Mouse (Mus musculus): ENCODE results near the gene Tmem59. TPM values are rescaled to one million over a fixed set of nuclear protein-coding genes. Genes with fewer than 3 reads are reported as not detected.
A peak's percentile ranks its signal among the peaks of the same experiment; 100 is the strongest.

Tmem59 gene
- total and polyA plus RNA-seq, 2 experiments, result 287 to 393 TPM

DNA sequence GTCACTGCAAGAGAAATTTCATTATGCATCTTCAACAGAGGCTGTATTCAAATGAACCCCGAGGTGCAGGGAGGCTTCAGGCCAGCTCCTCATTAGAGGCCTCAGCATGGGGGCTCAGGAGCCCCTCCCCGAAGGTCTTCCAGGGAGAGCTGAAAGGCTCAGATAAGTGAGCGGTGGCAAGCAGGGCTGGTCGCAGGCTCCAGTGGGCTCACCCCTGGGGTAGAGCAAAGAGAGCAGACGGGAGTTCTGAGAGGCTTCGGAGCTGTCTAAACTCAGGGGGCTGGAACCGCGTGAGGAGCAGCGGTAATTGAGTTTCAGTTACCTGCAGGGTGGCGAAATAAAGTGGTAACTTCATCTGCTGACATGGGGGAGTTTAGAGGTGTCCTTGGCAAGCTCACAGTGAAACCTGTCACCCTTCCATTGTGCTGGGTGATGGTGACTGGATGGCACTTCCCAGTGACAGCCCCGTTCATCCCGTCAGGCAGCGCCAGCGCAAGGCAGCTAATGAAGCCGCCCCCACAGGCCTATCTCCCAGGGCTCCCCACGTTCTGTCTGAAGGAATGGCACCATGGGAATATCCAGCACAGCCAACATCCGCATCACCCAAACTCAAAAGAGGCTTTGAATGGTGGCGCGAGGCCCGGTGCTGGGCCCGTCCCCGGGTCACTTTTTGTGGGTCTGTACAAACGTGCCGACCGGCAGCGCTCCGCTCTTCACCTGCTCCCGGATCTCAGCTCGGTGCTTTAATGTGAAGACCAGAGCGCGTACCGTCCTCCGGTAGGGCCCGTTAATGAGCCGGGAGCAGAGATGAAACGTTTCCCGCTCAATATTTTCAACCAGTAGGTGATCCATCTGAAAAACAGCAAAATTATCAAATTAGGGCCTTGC lies 39.0 kb upstream of the Tmem59 start:
- no peak for TF ChIP-seq POLR2A (IDR thresholded peaks at IDR 0.05; ENCODE audit: extremely low read depth, insufficient read depth, low read length)
- no peak for TF ChIP-seq CTCF (IDR thresholded peaks at IDR 0.05; ENCODE audit: low read depth, low read length)
- Histone ChIP-seq H3K79me2 (ENCODE audit: control insufficient read depth, insufficient read depth, low read length) (no peaks in the 10 kb centered on the region), H3K4me3 (ENCODE audit: insufficient read depth, low read depth, low read length) (no peak overlapping the region), H3K27ac (replicated peaks; ENCODE audit: insufficient read depth, low read depth, low read length) (no peak overlapping the region), H3K4me1 (ENCODE audit: control insufficient read depth, insufficient read depth, low read length) (no peaks in the 10 kb centered on the region), H3K27me3 (ENCODE audit: control insufficient read depth, insufficient read depth, low read length) (no peaks in the 10 kb centered on the region), H3K36me3 (ENCODE audit: control insufficient read depth, insufficient read depth, low read length) (0 out of 2 replicates have a peak, but pooled peaks cover 2% of the 10 kb centered on the region), H3K9ac (ENCODE audit: low read depth, low read length) (no peak overlapping the region)
- WGBS, result 91% methylated on average over 37 of the region's 37 CpGs
- DNase-seq (ENCODE audit: extremely low read depth, low read depth, low spot score), result no peak

DNA sequence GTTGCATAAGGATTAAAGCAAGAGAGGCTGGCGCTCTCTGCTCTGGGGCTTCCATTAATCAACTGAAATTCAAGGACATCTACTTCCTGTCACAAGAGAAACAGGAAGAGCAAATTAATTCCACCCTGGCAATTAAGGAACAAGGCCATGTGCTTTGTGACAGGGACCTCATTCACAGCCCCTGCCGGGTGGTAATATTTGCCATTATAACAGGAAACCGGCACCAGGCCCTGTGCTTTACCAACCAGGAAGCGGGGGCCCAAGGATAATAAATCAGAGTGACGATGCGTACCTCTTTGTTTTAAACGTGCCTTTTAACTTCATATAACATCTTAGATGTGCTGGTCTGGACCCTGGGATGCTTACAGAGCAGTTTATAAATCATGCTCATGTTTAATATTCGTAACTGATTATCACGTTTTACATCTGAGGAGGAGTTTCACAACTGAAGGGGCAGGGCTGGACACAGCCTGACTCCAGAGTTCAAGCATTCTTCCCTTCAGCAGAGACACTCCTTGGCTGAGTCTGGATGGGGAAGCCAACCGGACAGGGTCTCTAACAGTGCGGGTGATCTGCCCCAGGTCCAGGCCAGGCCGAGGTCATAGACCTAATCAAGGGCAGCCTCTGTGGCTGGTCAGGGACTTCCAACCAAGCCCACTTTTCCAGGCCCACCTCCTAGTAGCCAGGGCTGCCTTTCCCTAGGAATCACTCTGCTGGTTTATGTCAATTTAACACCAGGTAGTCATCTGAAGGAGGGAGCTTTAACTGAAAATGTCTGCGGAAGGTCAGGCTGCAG lies 38.2 kb upstream of the Tmem59 start:
- no peak overlapping the region for H3K27ac ChIP-seq (replicated peaks; ENCODE audit: insufficient read depth, low read depth, low read length)
- no peak overlapping the region for H3K4me3 ChIP-seq (ENCODE audit: insufficient read depth, low read depth, low read length)
- no peak overlapping the region for H3K9ac ChIP-seq (ENCODE audit: low read depth, low read length)
- H3K79me2 ChIP-seq (ENCODE audit: control insufficient read depth, insufficient read depth, low read length), result no peaks in the 10 kb centered on the region
- 0 out of 2 replicates have a peak, but pooled peaks cover 2% of the 10 kb centered on the region for H3K36me3 ChIP-seq (ENCODE audit: control insufficient read depth, insufficient read depth, low read length)
- DNase-seq (ENCODE audit: extremely low read depth, low read depth, low spot score), result no peak
- WGBS, result 76% methylated on average over 13 of the region's 13 CpGs
- no peak for TF ChIP-seq CTCF (IDR thresholded peaks at IDR 0.05; ENCODE audit: low read depth, low read length)
- TF ChIP-seq POLR2A (IDR thresholded peaks at IDR 0.05; ENCODE audit: extremely low read depth, insufficient read depth, low read length), result no peak
- no peaks in the 10 kb centered on the region for H3K4me1 ChIP-seq (ENCODE audit: control insufficient read depth, insufficient read depth, low read length)
- no peaks in the 10 kb centered on the region for H3K27me3 ChIP-seq (ENCODE audit: control insufficient read depth, insufficient read depth, low read length)

DNA sequence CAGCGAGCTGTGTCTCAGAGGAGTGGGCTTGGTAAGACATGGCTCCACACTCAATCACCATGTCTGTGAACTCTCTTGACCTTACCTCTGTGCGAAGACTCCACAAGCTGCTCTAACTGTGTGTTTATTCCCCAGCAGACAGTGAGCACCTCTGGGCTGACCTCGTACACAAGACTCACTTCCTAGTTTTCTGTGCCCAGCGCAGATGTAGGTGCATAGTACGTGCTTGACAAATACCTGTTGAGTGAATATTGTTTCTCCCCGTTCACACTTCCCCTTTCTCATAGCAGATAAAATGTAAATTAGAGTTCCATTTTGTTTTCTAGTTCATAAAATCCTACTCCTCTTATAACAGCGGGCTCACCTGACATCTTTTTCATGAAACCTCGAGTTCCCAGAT lies 34.7 kb upstream of the Tmem59 start:
- TF ChIP-seq CTCF (IDR thresholded peaks at IDR 0.05; ENCODE audit: low read depth, low read length), result no peak
- TF ChIP-seq POLR2A (IDR thresholded peaks at IDR 0.05; ENCODE audit: extremely low read depth, insufficient read depth, low read length), result no peak
- 92% methylated on average over 8 of the region's 8 CpGs for WGBS
- no peak overlapping the region for H3K9ac ChIP-seq (ENCODE audit: low read depth, low read length)
- DNase-seq (ENCODE audit: extremely low read depth, low read depth, low spot score), result no peak
- no peaks in the 10 kb centered on the region for H3K27me3 ChIP-seq (ENCODE audit: control insufficient read depth, insufficient read depth, low read length)
- H3K4me1 ChIP-seq (ENCODE audit: control insufficient read depth, insufficient read depth, low read length), result no peaks in the 10 kb centered on the region
- H3K36me3 ChIP-seq (ENCODE audit: control insufficient read depth, insufficient read depth, low read length), result peaks cover 10% of the 10 kb centered on the region; the same call in 1 of the 2 replicates
- no peak overlapping the region for H3K27ac ChIP-seq (replicated peaks; ENCODE audit: insufficient read depth, low read depth, low read length)
- H3K79me2 ChIP-seq (ENCODE audit: control insufficient read depth, insufficient read depth, low read length), result no peaks in the 10 kb centered on the region
- no peak overlapping the region for H3K4me3 ChIP-seq (ENCODE audit: insufficient read depth, low read depth, low read length)

DNA sequence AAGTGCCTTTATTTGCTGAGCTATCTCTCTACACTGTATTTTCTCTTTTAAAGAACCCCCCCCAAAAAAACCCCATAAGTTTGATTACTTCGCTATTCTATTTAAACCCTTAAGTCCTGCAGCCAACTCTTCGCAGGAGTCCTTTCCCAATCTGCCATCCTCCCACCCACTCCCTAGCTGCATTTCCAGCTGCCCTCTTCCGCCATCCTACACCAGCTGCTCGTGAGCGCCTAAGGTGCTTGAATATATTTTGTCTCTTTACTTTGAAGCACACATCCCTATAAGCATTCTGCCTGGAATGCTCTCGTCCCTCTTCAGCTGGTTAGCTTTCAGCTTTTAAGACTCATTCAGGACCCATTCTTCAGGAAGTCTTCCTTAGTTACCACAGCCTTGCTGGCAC lies 27.2 kb upstream of the Tmem59 start:
- Histone ChIP-seq H3K36me3 (ENCODE audit: control insufficient read depth, insufficient read depth, low read length) (peaks cover 8% of the 10 kb centered on the region; the same call in 1 of the 2 replicates), H3K79me2 (ENCODE audit: control insufficient read depth, insufficient read depth, low read length) (peaks cover 3% of the 10 kb centered on the region; the same call in 1 of the 2 replicates), H3K27ac (replicated peaks; ENCODE audit: insufficient read depth, low read depth, low read length) (no peak overlapping the region), H3K4me3 (ENCODE audit: insufficient read depth, low read depth, low read length) (no peak overlapping the region), H3K9ac (ENCODE audit: low read depth, low read length) (no peak overlapping the region), H3K4me1 (ENCODE audit: control insufficient read depth, insufficient read depth, low read length) (peaks cover 13% of the 10 kb centered on the region), H3K27me3 (ENCODE audit: control insufficient read depth, insufficient read depth, low read length) (no peaks in the 10 kb centered on the region)
- no peak for DNase-seq (ENCODE audit: extremely low read depth, low read depth, low spot score)
- TF ChIP-seq CTCF (IDR thresholded peaks at IDR 0.05; ENCODE audit: low read depth, low read length) (no peak), POLR2A (IDR thresholded peaks at IDR 0.05; ENCODE audit: extremely low read depth, insufficient read depth, low read length) (no peak)
- 96% methylated on average over 6 of the region's 6 CpGs for WGBS

DNA sequence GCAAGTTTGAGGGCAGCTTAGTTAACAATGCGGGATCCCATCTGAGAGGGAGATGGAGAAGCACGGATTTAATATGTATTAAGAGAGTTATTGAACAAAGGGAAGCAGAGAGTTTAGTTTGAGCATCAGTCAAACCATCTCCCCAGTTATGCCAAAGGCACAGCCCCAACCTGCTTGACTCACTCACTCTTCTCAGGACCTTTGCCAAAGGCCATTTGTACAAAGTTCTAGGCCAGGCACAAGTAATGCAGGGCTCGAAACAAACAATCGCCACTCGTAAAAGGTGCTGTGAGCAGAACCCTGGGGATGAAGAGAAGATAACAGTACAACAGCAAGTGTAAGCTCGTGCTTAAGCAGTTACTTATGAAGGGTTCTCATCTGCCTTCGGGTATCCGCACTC lies 25.6 kb upstream of the Tmem59 start:
- Histone ChIP-seq H3K27me3 (ENCODE audit: control insufficient read depth, insufficient read depth, low read length) (no peaks in the 10 kb centered on the region), H3K4me1 (ENCODE audit: control insufficient read depth, insufficient read depth, low read length) (peaks cover 23% of the 10 kb centered on the region), H3K9ac (ENCODE audit: low read depth, low read length) (no peak overlapping the region), H3K79me2 (ENCODE audit: control insufficient read depth, insufficient read depth, low read length) (peaks cover 3% of the 10 kb centered on the region; the same call in 1 of the 2 replicates), H3K27ac (replicated peaks; ENCODE audit: insufficient read depth, low read depth, low read length) (0 out of 2 replicates have a peak overlapping the region, but pooled peaks have one; percentile 7), H3K36me3 (ENCODE audit: control insufficient read depth, insufficient read depth, low read length) (no peaks in the 10 kb centered on the region), H3K4me3 (ENCODE audit: insufficient read depth, low read depth, low read length) (no peak overlapping the region)
- TF ChIP-seq POLR2A (IDR thresholded peaks at IDR 0.05; ENCODE audit: extremely low read depth, insufficient read depth, low read length), result no peak
- TF ChIP-seq CTCF (IDR thresholded peaks at IDR 0.05; ENCODE audit: low read depth, low read length), result no peak
- DNase-seq (ENCODE audit: extremely low read depth, low read depth, low spot score), result peak; percentile 71
- WGBS, result 62% methylated on average over 8 of the region's 8 CpGs
